Mouse (Mus musculus) erythroid progenitor cell, adult 5-6 weeks (primary cell): ENCODE data around the gene Trim25. TPM values are rescaled to one million over a fixed set of nuclear protein-coding genes. Genes with fewer than 3 reads are reported as not detected.
A peak's percentile ranks its signal among the peaks of the same experiment; 100 is the strongest.

Experiments used
- ATAC-seq: replicated peaks from 2 replicates; pipeline ENCODE4 v1.8.0; 2016; ENCODE audit warnings: moderate number of reproducible peaks, mild to moderate bottlenecking, moderate TSS enrichment, inconsistent platforms; ENCODE audit not compliant: poor library complexity, low FRiP score, severe bottlenecking
- total RNA-seq, 2 experiments: library from RNA; stranded (forward) in 1 of 2; stranded (reverse) in 1 of 2; fragments of 150-400 nt in 1 of 2; fragments of 186-747, 209-891 nt in 1 of 2; gene quantifications; 2 replicates each; pipeline versions ENCODE4 v1.2.3 to v1.2.4; 2015 to 2017; ENCODE audit warnings: low replicate concordance in 2 of 2

Gene Trim25
- total RNA-seq, 2 experiments from 2014 or later: 25.2 to 32.8 TPM

GRCm38 (mm10) chr11:89055931-89056690 is 56.9 kb downstream of the Trim25 start:
- no peak for ATAC-seq

GRCm38 (mm10) chr11:89058515-89059270 is 59.5 kb downstream of the Trim25 start:
- ATAC-seq: no peak

- peak; percentile 56 for ATAC-seq
These were observed 60.8 kb downstream of the Trim25 start for GRCm38 (mm10) chr11:89059919-89060422.

- peak; percentile 88 for ATAC-seq
These were observed 61.4 kb downstream of the Trim25 start for GRCm38 (mm10) chr11:89060423-89061089.

GRCm38 (mm10) chr11:89061362-89061761 is 62.2 kb downstream of the Trim25 start:
- ATAC-seq: no peak

GRCm38 (mm10) chr11:89064312-89064711 is 65.1 kb downstream of the Trim25 start:
- peak; percentile 68 for ATAC-seq

GRCm38 (mm10) chr11:89065297-89065696 is 66.1 kb downstream of the Trim25 start:
- no peak for ATAC-seq

GRCm38 (mm10) chr11:89066126-89066525 is 67.0 kb downstream of the Trim25 start:
- ATAC-seq: no peak

GRCm38 (mm10) chr11:89066750-89067149 is 67.6 kb downstream of the Trim25 start, which contains the start of gene Dgke:
Gene Dgke, minus strand, starts transcription at chr11:89066850.
- ATAC-seq: no peak

- no peak for ATAC-seq
These were observed 68.2 kb downstream of the Trim25 start for GRCm38 (mm10) chr11:89067301-89067822.

GRCm38 (mm10) chr11:89067871-89068490 is 68.8 kb downstream of the Trim25 start:
- no peak for ATAC-seq

GRCm38 (mm10) chr11:89068649-89069048 is 69.5 kb downstream of the Trim25 start:
- no peak for ATAC-seq

GRCm38 (mm10) chr11:89069303-89069702 is 70.1 kb downstream of the Trim25 start:
- ATAC-seq: no peak

Other genes starting within 250 kb of the Trim25 start
- 0.42 TPM in 1 of 2 replicates, not detected in the other for gene Akap1, start 134.8 kb upstream of the Trim25 start, total RNA-seq (2015; ENCODE audit: low replicate concordance)
- gene Akap1, start 134.8 kb upstream of the Trim25 start, total RNA-seq (2017; ENCODE audit: low replicate concordance): 3.3 and 7.1 TPM in 2 replicates
- 41.9 and 45.8 TPM in 2 replicates for gene Scpep1, start 43.9 kb upstream of the Trim25 start, total RNA-seq (2015; ENCODE audit: low replicate concordance)
- gene Scpep1, start 43.9 kb upstream of the Trim25 start, total RNA-seq (2017; ENCODE audit: low replicate concordance): 16.8 and 26.1 TPM in 2 replicates
- gene Elobl, start 32.4 kb upstream of the Trim25 start, total RNA-seq (2015; ENCODE audit: low replicate concordance): not detected in 2 replicates
- gene Elobl, start 32.4 kb upstream of the Trim25 start, total RNA-seq (2017; ENCODE audit: low replicate concordance): not detected in 2 replicates
- gene Coil, start 29.1 kb upstream of the Trim25 start, total RNA-seq (2015; ENCODE audit: low replicate concordance): 1.7 and 2.5 TPM in 2 replicates
- gene Coil, start 29.1 kb upstream of the Trim25 start, total RNA-seq (2017; ENCODE audit: low replicate concordance): 1.3 and 2.3 TPM in 2 replicates
- 0.72 and 0.84 TPM in 2 replicates for gene Dgke, start 67.5 kb downstream of the Trim25 start, total RNA-seq (2015; ENCODE audit: low replicate concordance)
- gene Dgke, start 67.5 kb downstream of the Trim25 start, total RNA-seq (2017; ENCODE audit: low replicate concordance): 1.8 and 2.2 TPM in 2 replicates
- not detected in 2 replicates for gene Gm525, start 74.5 kb downstream of the Trim25 start, total RNA-seq (2015; ENCODE audit: low replicate concordance)
- gene Gm525, start 74.5 kb downstream of the Trim25 start, total RNA-seq (2017; ENCODE audit: low replicate concordance): not detected in 2 replicates